Mouse (Mus musculus) cortical plate, adult 2 months (tissue): ENCODE results near the gene Efna5. TPM values are rescaled to one million over a fixed set of nuclear protein-coding genes. Genes with fewer than 3 reads are reported as not detected.
A peak's percentile ranks its signal among the peaks of the same experiment; 100 is the strongest.

Experiments used
- H3K27ac ChIP-seq: fragments of 200-500 bp; 2 replicates; pipeline ENCODE4 v1.5.1; 2012; ENCODE audit warnings: low read length, control low read depth, inconsistent platforms; ENCODE audit not compliant: insufficient read depth
- H3K4me1 ChIP-seq: fragments of 200-500 bp; 2 replicates; pipeline ENCODE4 v1.6.1; 2011; ENCODE audit warnings: low read length; ENCODE audit not compliant: control insufficient read depth, insufficient read depth
- H3K4me3 ChIP-seq: fragments of 200-500 bp; 2 replicates; pipeline ENCODE4 v1.5.1; 2011; ENCODE audit warnings: mild to moderate bottlenecking, low read length, control low read depth; ENCODE audit not compliant: insufficient read depth
- CTCF ChIP-seq: fragments of 200-500 bp; IDR thresholded peaks from 2 replicates; pipeline ENCODE4 v1.5.1; 2011; ENCODE audit warnings: mild to moderate bottlenecking, control low read depth, low read length; ENCODE audit not compliant: insufficient read depth; ENCODE audit errors: extremely low read depth
- POLR2A ChIP-seq: fragments of 200-500 bp; IDR thresholded peaks from 2 replicates; pipeline ENCODE4 v1.6.1; 2011; ENCODE audit warnings: mild to moderate bottlenecking, low read length, control low read depth; ENCODE audit not compliant: insufficient read depth; ENCODE audit errors: extremely low read depth
- polyA plus RNA-seq: library from polyadenylated mRNA; depleted of rRNA; stranded (reverse); fragments of >200 nt; gene quantifications from 2 replicates; pipeline ENCODE4 v1.2.3, GENCODE M21; 2012

Gene Efna5
- polyA plus RNA-seq, 1 experiment = 14.8 TPM

- Histone ChIP-seq H3K27ac (no peak overlapping the region), H3K4me1 (no peaks in the 10 kb centered on the region), H3K4me3 (no peak overlapping the region)
- TF ChIP-seq CTCF (no peak), POLR2A (no peak)
Observed at GRCm38 (mm10) chr17:62806646-62807045, 74.5 kb downstream of the Efna5 start.

GRCm38 (mm10) chr17:62802748-62803147, 78.4 kb downstream of the Efna5 start:
- TF ChIP-seq POLR2A (no peak), CTCF (no peak)
- H3K4me1 ChIP-seq = no peaks in the 10 kb centered on the region

GRCm38 (mm10) chr17:62797272-62797671, 83.8 kb downstream of the Efna5 start:
- no peak overlapping the region for H3K4me3 ChIP-seq
- H3K27ac ChIP-seq = no peak overlapping the region
- TF ChIP-seq CTCF (no peak), POLR2A (no peak)
- no peaks in the 10 kb centered on the region for H3K4me1 ChIP-seq

More at GRCm38 (mm10) chr17:62802748-62803147, 78.4 kb downstream of the Efna5 start:
- H3K4me3 ChIP-seq = no peak overlapping the region
- H3K27ac ChIP-seq = no peak overlapping the region

- H3K4me1 ChIP-seq = no peaks in the 10 kb centered on the region
- TF ChIP-seq CTCF (no peak), POLR2A (no peak)
- no peak overlapping the region for H3K4me3 ChIP-seq
- no peak overlapping the region for H3K27ac ChIP-seq
Observed at GRCm38 (mm10) chr17:62789291-62790290, 91.5 kb downstream of the Efna5 start.

- H3K27ac ChIP-seq = no peak overlapping the region
Observed at GRCm38 (mm10) chr17:62788783-62789182, 92.3 kb downstream of the Efna5 start.

GRCm38 (mm10) chr17:62787855-62788254, 93.3 kb downstream of the Efna5 start:
- Histone ChIP-seq H3K4me1 (no peaks in the 10 kb centered on the region), H3K4me3 (no peak overlapping the region), H3K27ac (no peak overlapping the region)
- TF ChIP-seq CTCF = no peak
- no peak for TF ChIP-seq POLR2A

More at GRCm38 (mm10) chr17:62788783-62789182, 92.3 kb downstream of the Efna5 start:
- no peak overlapping the region for H3K4me3 ChIP-seq
- no peaks in the 10 kb centered on the region for H3K4me1 ChIP-seq
- no peak for TF ChIP-seq POLR2A

- TF ChIP-seq POLR2A (no peak), CTCF (no peak)
- H3K4me3 ChIP-seq = no peak overlapping the region
- no peaks in the 10 kb centered on the region for H3K4me1 ChIP-seq
Observed at GRCm38 (mm10) chr17:62786602-62786907, 94.6 kb downstream of the Efna5 start.

GRCm38 (mm10) chr17:62785781-62786601, 95.1 kb downstream of the Efna5 start:
- TF ChIP-seq POLR2A = no peak
- no peak for TF ChIP-seq CTCF
- H3K27ac ChIP-seq = no peak overlapping the region
- H3K4me3 ChIP-seq = no peak overlapping the region
- H3K4me1 ChIP-seq = no peaks in the 10 kb centered on the region

More at GRCm38 (mm10) chr17:62786602-62786907, 94.6 kb downstream of the Efna5 start:
- H3K27ac ChIP-seq = no peak overlapping the region

GRCm38 (mm10) chr17:62784274-62785171, 96.6 kb downstream of the Efna5 start:
- Histone ChIP-seq H3K27ac (no peak overlapping the region), H3K4me3 (peak overlapping the region; percentile 27), H3K4me1 (no peaks in the 10 kb centered on the region)
- TF ChIP-seq CTCF = no peak
- TF ChIP-seq POLR2A = no peak
